12 mouse cellular contexts compared by ENCODE assay signal in the genomic region with DNA sequence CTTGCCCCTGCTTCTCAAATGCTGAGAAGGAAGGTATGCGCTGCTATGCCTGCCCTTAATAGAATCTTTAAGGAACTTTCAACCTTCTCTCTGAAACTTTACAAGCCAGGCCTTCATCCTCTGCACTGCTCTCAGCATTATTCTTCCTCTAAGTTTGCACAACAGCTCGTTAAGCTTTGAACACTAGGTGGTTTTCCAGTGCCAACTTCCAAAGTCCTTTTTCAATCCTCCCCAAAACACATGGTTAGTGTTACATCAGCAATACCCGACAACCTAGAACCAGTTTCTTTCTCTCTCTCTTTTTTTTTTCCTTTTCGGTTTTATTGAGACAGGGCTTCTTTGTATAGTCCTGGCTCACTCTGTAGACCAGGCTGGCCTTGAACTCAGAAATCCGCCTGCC. TPM values are rescaled to one million over a fixed set of nuclear protein-coding genes. Genes with fewer than 3 reads are reported as not detected.
"Had no signal": no experiment of that assay in that cellular context is flagged by ENCODE, and none has a peak within 500 bp of the region (broad histone marks: within the 10 kb centered on the region; RNA-seq: fewer than 3 reads in every experiment).

No protein-coding gene starts in this region.

- H3K4me3 ChIP-seq: limb, embryonic 12.5 days; midbrain, embryonic 13.5 days; neural tube, embryonic 12.5 days had no signal

- ATAC-seq: hindbrain, postnatal 0 days; midbrain, embryonic 13.5 days had no signal

- H3K4me2 ChIP-seq: limb, embryonic 12.5 days; midbrain, embryonic 13.5 days; neural tube, embryonic 12.5 days had no signal

- H3K9me3 ChIP-seq: limb, embryonic 12.5 days; liver, embryonic 13.5 days; midbrain, embryonic 13.5 days; neural tube, embryonic 12.5 days had no signal

- H3K9ac ChIP-seq: limb, embryonic 12.5 days; midbrain, embryonic 13.5 days; neural tube, embryonic 12.5 days had no signal

- DNase-seq: layer of hippocampus, adult 9-11 months; layer of hippocampus, postnatal 36 days; liver, embryonic 13.5 days; lung, adult 18-20 months; right cerebral cortex, postnatal 14 days; thymus, adult 18-20 months; thymus, postnatal 14 days had no signal

- H3K27me3 ChIP-seq: limb, embryonic 12.5 days; liver, embryonic 13.5 days; midbrain, embryonic 13.5 days; neural tube, embryonic 12.5 days had no signal

- H3K27ac ChIP-seq: hindbrain, postnatal 0 days; limb, embryonic 12.5 days; liver, embryonic 13.5 days; midbrain, embryonic 13.5 days; neural tube, embryonic 12.5 days had no signal

RNA-seq across cellular contexts. Expression of gene Crabp2, which starts 14.4 kb away (rescaled TPM):
- total RNA-seq: megakaryocyte progenitor cell, adult 5-6 weeks had no signal
